Comparison of ENCODE assay signal across 19 mouse cellular contexts in the genomic region with DNA sequence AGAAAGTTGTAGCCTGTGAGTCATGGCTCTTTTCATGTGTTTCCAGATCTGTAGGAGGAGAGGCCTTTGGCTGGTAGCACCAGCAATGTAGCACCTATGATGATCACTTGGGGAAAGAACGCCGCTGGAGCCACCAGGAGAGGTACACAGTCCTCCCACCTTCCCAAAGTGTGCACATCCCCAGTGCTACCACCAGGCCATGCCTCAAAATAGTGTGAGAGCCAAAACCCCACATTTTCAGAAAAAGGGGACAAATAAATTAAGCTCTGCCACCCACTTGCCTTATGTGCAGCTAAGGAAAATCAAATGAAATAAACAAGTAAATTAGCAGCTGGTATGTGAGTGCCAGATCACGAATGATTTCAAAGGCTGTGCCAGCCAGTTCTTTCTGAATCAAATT.
DNase-seq lines count a peak whose midpoint lies in the region; ATAC-seq and TF ChIP-seq lines count a peak whose summit lies in the region.
"Had no signal": no experiment of that assay in that cellular context is flagged by ENCODE, and none has a peak within 500 bp of the region (broad histone marks: within the 10 kb centered on the region; RNA-seq: fewer than 3 reads in every experiment).

No protein-coding gene starts in this region.

- no peak overlapping the region for H3K4me2 ChIP-seq in forebrain, postnatal 0 days (ENCODE audit: low read depth)
- H3K4me2 ChIP-seq in forebrain, embryonic 13.5 days: no peak overlapping the region
- H3K4me2 ChIP-seq: embryonic facial prominence, embryonic 13.5 days; heart, embryonic 11.5 days; kidney, embryonic 15.5 days; lung, embryonic 14.5 days; midbrain, embryonic 12.5 days had no signal

- H3K9me3 ChIP-seq in forebrain, postnatal 0 days (ENCODE audit: low read length): no peaks in the 10 kb centered on the region
- no peaks in the 10 kb centered on the region for H3K9me3 ChIP-seq in forebrain, embryonic 13.5 days (replicated peaks)
- H3K9me3 ChIP-seq: embryonic facial prominence, embryonic 13.5 days; kidney, embryonic 15.5 days; midbrain, embryonic 12.5 days had no signal

- peak; percentile 10 for DNase-seq in forebrain, postnatal 0 days
- DNase-seq in ZHBTc4 (ENCODE audit: low read depth, low spot score) (peak; percentile 1), MN1 (ENCODE audit: low spot score) (no peak)
- peak; percentile 61 for DNase-seq in layer of hippocampus, adult 9-10 months (ENCODE audit: low spot score)
- DNase-seq in left cerebral cortex, postnatal 25 days (ENCODE audit: low spot score in 2 of 2): peak; percentile 47 to 66
- DNase-seq in cerebellum, postnatal 10 days: no peak
- DNase-seq in gastrocnemius, postnatal 14 days: no peak
- DNase-seq: cerebellum, adult 18-20 months; gastrocnemius, postnatal 25 days; heart, postnatal 36 days; lung, embryonic 14.5 days; thymus, adult 2 months had no signal

- intact Hi-C loops in left cerebral cortex, postnatal 25 days (cut with DNase I): no loop called here
- intact Hi-C loops in gastrocnemius, postnatal 14 days (cut with DNase I; ENCODE audit: low total_unique reads): no loop called here

- peak; percentile 40 for ATAC-seq in forebrain, postnatal 0 days
- no peak; the same call in 1 of the 2 replicates for ATAC-seq in forebrain, embryonic 13.5 days
- ATAC-seq: hindbrain, postnatal 0 days had no signal

- no peak overlapping the region for H3K4me3 ChIP-seq in forebrain, postnatal 0 days (ENCODE audit: low read depth, low read length)
- no peak overlapping the region for H3K4me3 ChIP-seq in forebrain, embryonic 13.5 days
- H3K4me3 ChIP-seq: embryonic facial prominence, embryonic 13.5 days; kidney, embryonic 15.5 days; midbrain, embryonic 12.5 days had no signal

- H3K4me1 ChIP-seq in forebrain, postnatal 0 days (ENCODE audit: insufficient read depth): no peaks in the 10 kb centered on the region
- H3K4me1 ChIP-seq in forebrain, embryonic 13.5 days: no peaks in the 10 kb centered on the region
- H3K4me1 ChIP-seq: embryonic facial prominence, embryonic 13.5 days; kidney, embryonic 15.5 days; midbrain, embryonic 12.5 days had no signal

- no peaks in the 10 kb centered on the region for H3K27me3 ChIP-seq in forebrain, postnatal 0 days (ENCODE audit: insufficient read depth, low read length)
- no peaks in the 10 kb centered on the region for H3K27me3 ChIP-seq in forebrain, embryonic 13.5 days
- H3K27me3 ChIP-seq: embryonic facial prominence, embryonic 13.5 days; kidney, embryonic 15.5 days; midbrain, embryonic 12.5 days had no signal

- TF ChIP-seq CTCF in forebrain, postnatal 0 days (IDR thresholded peaks at IDR 0.05; ENCODE audit: low read depth): no peak

- H3K27ac ChIP-seq in forebrain, postnatal 0 days (ENCODE audit: low read depth, low read length): no peak overlapping the region
- H3K27ac ChIP-seq in forebrain, embryonic 13.5 days: no peak overlapping the region
- H3K27ac ChIP-seq: embryonic facial prominence, embryonic 13.5 days; hindbrain, postnatal 0 days; kidney, embryonic 15.5 days; macrophage; midbrain, embryonic 12.5 days had no signal

- H3K36me3 ChIP-seq in forebrain, postnatal 0 days (ENCODE audit: insufficient read depth): no peaks in the 10 kb centered on the region
- no peaks in the 10 kb centered on the region for H3K36me3 ChIP-seq in forebrain, embryonic 13.5 days (ENCODE audit: poor library complexity, severe bottlenecking)
- H3K36me3 ChIP-seq: embryonic facial prominence, embryonic 13.5 days; kidney, embryonic 15.5 days; midbrain, embryonic 12.5 days had no signal

- 67% methylated on average over 3 of the region's 3 CpGs for WGBS in forebrain, postnatal 0 days
- WGBS in forebrain, embryonic 13.5 days: 93% methylated on average over 3 of the region's 3 CpGs

- no peak overlapping the region for H3K9ac ChIP-seq in forebrain, postnatal 0 days
- no peak overlapping the region for H3K9ac ChIP-seq in forebrain, embryonic 13.5 days
- H3K9ac ChIP-seq: embryonic facial prominence, embryonic 13.5 days; kidney, embryonic 15.5 days; lung, embryonic 14.5 days; midbrain, embryonic 12.5 days had no signal

Comparison
In these comparisons a context has a peak if more than half of its experiments do, and no peak if none do; other contexts are left out.
1. DNase-seq: peak in forebrain, postnatal 0 days (single experiment), ZHBTc4 (single experiment), layer of hippocampus, adult 9-10 months (single experiment) and left cerebral cortex, postnatal 25 days (2 of 2); none in cerebellum, postnatal 10 days (0 of 2), MN1 (single experiment) and gastrocnemius, postnatal 14 days (single experiment).